Mouse (Mus musculus) heart, adult 18-20 months (tissue): ENCODE results near the gene Ppid. TPM values are rescaled to one million over a fixed set of nuclear protein-coding genes. Genes with fewer than 3 reads are reported as not detected.
A peak's percentile ranks its signal among the peaks of the same experiment; 100 is the strongest.
"Not testable (repeated sequence)": the region's sequence is repeated elsewhere in the genome, so short reads cannot be mapped to it uniquely, and the experiment has no call there.

Experiments
- DNase-seq, 2 experiments: peaks; one replicate each; pipeline ENCODE4 v3.0.0; 2021 to 2022; ENCODE audit warnings: mixed read lengths in 1 of 2
- total RNA-seq, 2 experiments: library from RNA; stranded (reverse); gene quantifications; 2 replicates each; pipeline ENCODE4 v1.2.3; 2021

Ppid gene
- total RNA-seq, 2 experiments from 2014 or later: 41.9 to 43.6 TPM

- no peak for DNase-seq
Measured at GRCm38 (mm10) chr3:79569351-79569681, 21.8 kb upstream of the Ppid start.

- DNase-seq: peak in 1 of 2 experiments; percentile 15
Measured at GRCm38 (mm10) chr3:79572399-79572798, 18.7 kb upstream of the Ppid start.

- DNase-seq: not testable (repeated sequence)
Measured at GRCm38 (mm10) chr3:79573376-79573775, 17.8 kb upstream of the Ppid start.

GRCm38 (mm10) chr3:79574336-79574735 lies 16.8 kb upstream of the Ppid start:
- no peak for DNase-seq

GRCm38 (mm10) chr3:79575576-79576467 lies 15.3 kb upstream of the Ppid start:
- DNase-seq: no peak

- DNase-seq: no peak
Measured at GRCm38 (mm10) chr3:79576468-79576816, 14.7 kb upstream of the Ppid start.

GRCm38 (mm10) chr3:79576865-79577264 lies 14.3 kb upstream of the Ppid start:
- no peak for DNase-seq

GRCm38 (mm10) chr3:79577606-79578005 lies 13.5 kb upstream of the Ppid start:
- DNase-seq: no peak

GRCm38 (mm10) chr3:79578164-79578563 lies 13.0 kb upstream of the Ppid start:
- DNase-seq: no peak

- DNase-seq: no peak
Measured at GRCm38 (mm10) chr3:79579891-79580575, 11.1 kb upstream of the Ppid start.

- DNase-seq: peak; percentile 88 to 93
Measured at GRCm38 (mm10) chr3:79586804-79587203, 4.3 kb upstream of the Ppid start.

- no peak for DNase-seq
Measured at GRCm38 (mm10) chr3:79589671-79590070, 1.5 kb upstream of the Ppid start.

- no peak for DNase-seq
Measured at GRCm38 (mm10) chr3:79591793-79592471, 790 bp downstream of the Ppid start.

- peak; percentile 18 to 38 for DNase-seq
Measured at GRCm38 (mm10) chr3:79595468-79595867, 4.3 kb downstream of the Ppid start.

- DNase-seq: no peak
Measured at GRCm38 (mm10) chr3:79609886-79610285, 18.7 kb downstream of the Ppid start.

GRCm38 (mm10) chr3:79627484-79628181 lies 36.5 kb downstream of the Ppid start:
- no peak for DNase-seq

- no peak for DNase-seq
Measured at GRCm38 (mm10) chr3:79628182-79628560, 37.0 kb downstream of the Ppid start.

- peak; percentile 97 to 99 for DNase-seq
Measured at GRCm38 (mm10) chr3:79628561-79629415, 37.6 kb downstream of the Ppid start, which contains the start of gene 4930579G24Rik. 4930579G24Rik (plus strand) TSS chr3:79629079.

- DNase-seq: peak; percentile 76 to 79
Measured at GRCm38 (mm10) chr3:79629416-79629730, 38.2 kb downstream of the Ppid start, which contains the start of gene Etfdh. Etfdh (minus strand) TSS chr3:79629500.

- no peak for DNase-seq
Measured at GRCm38 (mm10) chr3:79652129-79652528, 61.0 kb downstream of the Ppid start.
